Mouse (Mus musculus): Measurements from ENCODE around the gene Tmem135. TPM values are rescaled to one million over a fixed set of nuclear protein-coding genes. Genes with fewer than 3 reads are reported as not detected.

The Tmem135 gene
- total RNA-seq, 2 experiments from 2014 or later = 64.7 to 65.6 TPM

DNA sequence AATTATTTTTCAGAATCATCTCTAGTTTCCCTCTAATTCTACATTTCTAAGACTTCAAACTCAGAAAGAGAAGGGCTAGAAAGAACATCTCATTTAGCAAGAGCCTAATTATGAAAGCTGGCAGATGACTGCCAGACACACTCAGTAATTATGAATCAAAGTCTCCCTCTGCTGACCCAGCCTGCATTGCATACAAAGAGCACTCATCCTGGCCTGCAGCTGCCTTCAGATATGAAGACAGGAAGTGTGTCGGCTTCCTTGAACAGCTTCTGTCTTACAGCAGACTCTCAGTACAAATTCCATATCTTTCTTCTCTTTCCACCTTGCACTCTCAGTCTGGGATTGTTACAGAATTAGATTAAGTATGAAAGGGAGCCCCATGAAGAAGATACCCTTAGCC is 33.1 kb downstream of the Tmem135 start:
- Histone ChIP-seq H3K27ac (no peak overlapping the region), H3K4me3 (no peak overlapping the region)
- intact Hi-C loops (cut with DNase I) = no loop called here
- peak; percentile 51 for TF ChIP-seq CTCF (IDR thresholded peaks at IDR 0.05)
- DNase-seq (ENCODE audit: extremely low spot score in 1 of 2, low spot score in 2 of 2) = peak in 1 of 2 experiments; percentile 16

DNA sequence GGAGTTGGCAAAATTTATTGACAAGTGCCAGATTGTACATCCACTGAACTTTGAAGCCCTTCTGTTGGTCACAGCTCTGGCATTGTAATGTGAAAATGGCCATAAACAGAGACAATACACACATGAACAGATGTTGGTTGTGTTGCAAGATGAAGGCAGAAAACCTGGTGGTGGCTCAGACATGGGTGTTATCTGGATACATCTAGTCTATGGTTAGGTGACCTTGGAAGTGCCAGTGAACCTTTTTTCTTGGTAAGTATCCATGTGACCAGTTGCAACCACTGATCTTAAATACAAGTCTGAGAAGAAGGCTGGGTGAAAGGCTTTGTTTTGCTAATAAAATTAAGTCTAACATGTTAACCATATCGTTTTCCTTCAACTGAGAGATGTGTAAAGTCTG is 33.9 kb downstream of the Tmem135 start:
- intact Hi-C loops (cut with DNase I) = no loop called here
- Histone ChIP-seq H3K27ac (no peak overlapping the region), H3K4me3 (no peak overlapping the region)
- TF ChIP-seq CTCF (IDR thresholded peaks at IDR 0.05) = no peak
- DNase-seq (ENCODE audit: extremely low spot score in 1 of 2, low spot score in 2 of 2) = no peak

DNA sequence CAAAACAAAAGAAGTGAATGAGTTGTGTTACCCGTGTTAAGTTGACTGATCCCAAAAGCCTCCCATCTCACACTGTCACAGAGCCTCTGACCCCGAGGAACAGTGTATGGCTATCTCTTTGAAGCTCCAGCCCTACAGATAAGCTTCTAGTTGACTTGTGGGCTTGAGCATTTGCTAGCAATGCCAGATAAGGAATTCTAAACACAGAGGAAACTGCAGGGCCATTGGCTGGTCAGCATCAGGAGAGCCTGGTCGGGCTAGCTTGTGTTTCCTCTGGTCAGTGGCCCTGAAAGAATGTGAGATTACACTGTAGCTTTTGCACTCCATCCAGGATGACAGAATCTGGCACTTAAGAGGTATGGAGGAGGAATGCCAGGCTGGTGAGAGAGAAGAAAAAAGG is 36.4 kb downstream of the Tmem135 start:
- TF ChIP-seq CTCF (IDR thresholded peaks at IDR 0.05) = no peak
- intact Hi-C loops (cut with DNase I) = no loop called here
- DNase-seq (ENCODE audit: extremely low spot score in 1 of 2, low spot score in 2 of 2) = no peak
- H3K27ac ChIP-seq = no peak overlapping the region
- H3K4me3 ChIP-seq = no peak overlapping the region

DNA sequence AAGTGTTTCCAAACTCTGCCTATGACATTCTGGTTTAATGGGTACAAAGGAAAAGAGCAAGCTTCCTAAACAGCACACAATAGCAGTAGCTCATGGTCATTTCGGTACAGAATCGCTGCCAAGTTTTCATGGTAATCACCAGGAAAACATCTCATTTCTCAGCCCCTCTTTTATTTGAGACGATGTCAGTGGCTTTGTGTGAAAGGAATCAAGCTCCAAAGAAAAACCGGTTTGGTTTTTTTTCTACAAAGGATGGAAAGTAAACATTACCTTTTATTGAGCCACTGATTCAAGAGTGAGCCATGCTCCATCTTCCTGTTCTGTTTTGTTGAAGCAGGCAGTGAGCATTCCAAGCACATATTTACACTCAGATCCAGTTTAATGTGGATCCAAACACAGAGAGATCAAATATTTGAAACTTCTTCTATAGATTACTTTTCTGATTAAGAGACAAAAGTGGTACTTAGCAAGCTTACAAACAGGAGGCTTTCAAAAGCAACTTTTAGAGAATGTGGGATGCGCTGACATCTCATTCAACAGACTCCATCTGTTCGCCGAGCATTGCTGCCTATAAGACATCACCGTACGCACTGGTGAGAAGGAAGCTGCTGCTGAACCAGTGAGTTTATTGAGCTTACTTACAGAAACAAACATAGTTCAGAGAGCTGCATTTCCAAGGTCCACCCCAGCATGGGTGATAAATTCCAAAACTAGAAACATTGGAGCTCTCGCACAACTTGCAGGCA is 38.7 kb downstream of the Tmem135 start:
- no peak overlapping the region for H3K27ac ChIP-seq
- no peak for TF ChIP-seq CTCF (IDR thresholded peaks at IDR 0.05)
- peak in 1 of 2 experiments; percentile 26 for DNase-seq (ENCODE audit: extremely low spot score in 1 of 2, low spot score in 2 of 2)
- H3K4me3 ChIP-seq = no peak overlapping the region
- intact Hi-C loops (cut with DNase I) = no loop called here

DNA sequence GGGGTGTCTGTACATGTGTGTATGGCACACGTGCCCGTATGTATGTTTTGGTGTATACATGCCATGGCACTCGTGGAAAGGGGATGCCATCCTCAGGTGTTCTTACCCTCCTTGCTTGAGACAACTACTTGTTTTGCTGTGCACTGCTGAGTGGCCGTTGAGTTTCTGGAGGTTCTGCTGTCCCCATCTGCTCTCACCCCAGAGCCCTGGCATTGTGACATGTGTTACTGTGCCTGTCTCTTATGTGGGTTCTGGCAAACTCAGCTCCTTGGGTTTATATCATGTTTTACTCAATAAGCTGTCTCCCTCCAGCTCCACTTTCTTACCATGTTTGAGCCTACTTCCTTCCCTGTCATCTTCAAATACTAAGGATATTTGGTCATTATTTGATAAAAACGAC is 40.0 kb downstream of the Tmem135 start:
- no peak overlapping the region for H3K4me3 ChIP-seq
- intact Hi-C loops (cut with DNase I) = no loop called here
- H3K27ac ChIP-seq = no peak overlapping the region
- DNase-seq (ENCODE audit: extremely low spot score in 1 of 2, low spot score in 2 of 2) = no peak
- no peak for TF ChIP-seq CTCF (IDR thresholded peaks at IDR 0.05)

DNA sequence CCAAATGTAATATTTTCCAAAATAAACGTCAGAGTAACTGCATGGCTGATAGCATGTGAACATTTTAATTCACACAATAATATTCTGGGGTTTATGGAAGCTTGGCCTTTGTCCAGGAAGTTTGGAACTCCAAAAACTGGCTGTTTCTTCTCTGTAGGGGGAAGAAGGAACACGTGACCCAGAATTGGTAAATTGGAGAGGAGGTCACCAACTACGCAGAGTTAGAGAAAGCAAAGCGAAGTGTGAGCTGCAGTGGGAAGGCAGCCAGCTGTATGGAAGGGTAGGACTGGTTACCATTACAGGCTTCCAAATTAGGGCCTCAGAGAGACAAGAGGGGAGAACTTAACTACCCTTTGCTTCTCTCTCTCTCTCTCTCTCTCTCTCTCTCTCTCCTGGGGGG is 47.7 kb downstream of the Tmem135 start:
- TF ChIP-seq CTCF (IDR thresholded peaks at IDR 0.05) = no peak
- Histone ChIP-seq H3K4me3 (no peak overlapping the region), H3K27ac (no peak overlapping the region)
- intact Hi-C loops (cut with DNase I) = no loop called here
- DNase-seq (ENCODE audit: extremely low spot score in 1 of 2, low spot score in 2 of 2) = no peak

DNA sequence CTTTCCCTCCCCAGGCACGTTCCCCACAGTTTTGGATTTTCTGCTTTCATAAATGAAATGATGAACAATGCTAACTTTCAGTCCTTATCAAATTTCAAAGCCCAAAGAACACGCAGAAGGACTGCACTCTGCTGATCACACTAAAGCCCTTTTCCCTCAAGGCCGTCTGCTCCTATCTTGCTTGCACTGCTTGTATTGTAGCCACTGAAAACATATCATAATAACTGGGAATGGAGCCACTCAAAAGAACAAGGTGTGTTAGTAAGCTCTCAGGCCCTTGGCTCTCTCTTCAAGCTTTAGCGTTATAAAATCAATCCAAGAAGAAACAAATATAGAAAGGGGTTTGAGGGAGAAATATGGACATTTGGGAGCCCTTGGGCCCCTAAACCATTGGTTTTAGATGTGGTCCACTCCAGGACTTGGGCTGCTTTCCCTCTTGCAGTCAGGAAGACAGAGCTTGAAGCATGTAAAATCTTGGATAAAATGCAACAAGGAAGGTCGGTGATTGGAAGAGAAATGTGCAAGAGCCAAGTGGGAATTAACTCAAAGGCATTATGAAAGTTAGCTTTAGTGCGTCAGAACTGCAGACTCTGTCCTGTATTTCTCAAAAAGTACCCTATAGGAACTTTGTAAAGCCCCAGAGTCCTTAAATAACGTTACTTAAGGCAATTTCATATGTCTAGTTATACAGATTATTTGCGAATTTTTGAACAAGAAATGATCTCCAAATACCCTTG is 48.3 kb downstream of the Tmem135 start:
- TF ChIP-seq CTCF (IDR thresholded peaks at IDR 0.05) = no peak
- DNase-seq (ENCODE audit: extremely low spot score in 1 of 2, low spot score in 2 of 2) = no peak
- intact Hi-C loops (cut with DNase I) = no loop called here
- H3K4me3 ChIP-seq = no peak overlapping the region
- H3K27ac ChIP-seq = no peak overlapping the region

DNA sequence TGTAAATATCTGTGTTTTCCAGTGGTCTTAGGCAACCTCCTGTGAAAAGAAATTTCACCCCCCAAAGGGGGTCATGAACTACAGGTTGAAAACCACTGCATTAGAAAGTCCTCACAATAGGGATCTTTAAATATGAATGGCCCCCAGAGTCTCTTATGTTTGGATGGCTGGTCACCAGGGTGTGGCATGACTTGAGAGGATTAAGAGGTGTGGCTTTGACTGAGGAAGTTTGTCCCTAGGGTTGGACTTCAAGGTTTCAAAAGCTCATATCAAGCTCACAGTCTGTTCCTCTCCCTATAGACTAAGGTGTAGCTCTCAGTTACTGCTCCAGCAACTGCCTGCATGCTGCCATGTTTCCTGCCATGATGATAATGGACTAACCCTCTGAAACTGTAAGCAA is 62.0 kb downstream of the Tmem135 start:
- Histone ChIP-seq H3K27ac (no peak overlapping the region), H3K4me3 (no peak overlapping the region)
- intact Hi-C loops (cut with DNase I) = no loop called here
- no peak for TF ChIP-seq CTCF (IDR thresholded peaks at IDR 0.05)
- DNase-seq (ENCODE audit: extremely low spot score in 1 of 2, low spot score in 2 of 2) = no peak

DNA sequence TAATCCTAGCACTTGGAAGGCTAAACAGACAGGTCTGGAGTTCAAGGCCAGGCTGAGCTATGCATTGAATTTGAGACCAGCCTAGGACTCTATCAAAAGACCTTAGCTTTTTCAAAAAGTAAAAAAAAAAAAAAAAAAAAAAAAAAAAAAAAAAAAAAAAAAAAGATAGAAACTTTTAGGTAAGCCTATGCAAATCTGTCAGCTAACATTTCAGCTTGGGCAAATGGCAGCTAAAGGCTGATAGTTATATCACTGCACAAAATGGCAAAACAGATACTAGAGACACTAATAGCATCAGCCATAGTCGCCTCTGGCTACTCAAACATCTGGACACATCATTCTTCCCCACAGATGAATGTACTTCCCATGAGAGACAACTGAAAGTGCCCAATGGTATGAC is 64.2 kb downstream of the Tmem135 start:
- no peak for DNase-seq (ENCODE audit: extremely low spot score in 1 of 2, low spot score in 2 of 2)
- TF ChIP-seq CTCF (IDR thresholded peaks at IDR 0.05) = no peak
- intact Hi-C loops (cut with DNase I) = loop anchor here (5.0 kb wide), 1 partner anchor 73 kb away; no protein-coding TSS in a partner anchor
- no peak overlapping the region for H3K4me3 ChIP-seq
- H3K27ac ChIP-seq = no peak overlapping the region

DNA sequence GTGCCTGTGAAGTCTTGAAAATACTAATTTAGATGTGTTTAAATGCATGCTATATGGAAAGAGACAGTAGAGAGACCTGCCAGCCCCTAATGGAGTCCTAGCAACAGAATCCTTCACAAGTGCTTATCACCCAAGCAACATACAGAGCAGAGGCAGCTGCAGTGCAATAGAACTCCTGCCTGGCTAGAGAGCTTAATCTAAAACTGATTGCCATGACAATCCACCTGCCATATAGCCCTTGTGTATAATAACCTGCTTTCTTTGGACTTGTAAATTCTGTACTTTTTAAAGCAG is 64.9 kb downstream of the Tmem135 start:
- intact Hi-C loops (cut with DNase I) = loop anchor here (5.0 kb wide), 1 partner anchor 72 kb away; no protein-coding TSS in a partner anchor

DNA sequence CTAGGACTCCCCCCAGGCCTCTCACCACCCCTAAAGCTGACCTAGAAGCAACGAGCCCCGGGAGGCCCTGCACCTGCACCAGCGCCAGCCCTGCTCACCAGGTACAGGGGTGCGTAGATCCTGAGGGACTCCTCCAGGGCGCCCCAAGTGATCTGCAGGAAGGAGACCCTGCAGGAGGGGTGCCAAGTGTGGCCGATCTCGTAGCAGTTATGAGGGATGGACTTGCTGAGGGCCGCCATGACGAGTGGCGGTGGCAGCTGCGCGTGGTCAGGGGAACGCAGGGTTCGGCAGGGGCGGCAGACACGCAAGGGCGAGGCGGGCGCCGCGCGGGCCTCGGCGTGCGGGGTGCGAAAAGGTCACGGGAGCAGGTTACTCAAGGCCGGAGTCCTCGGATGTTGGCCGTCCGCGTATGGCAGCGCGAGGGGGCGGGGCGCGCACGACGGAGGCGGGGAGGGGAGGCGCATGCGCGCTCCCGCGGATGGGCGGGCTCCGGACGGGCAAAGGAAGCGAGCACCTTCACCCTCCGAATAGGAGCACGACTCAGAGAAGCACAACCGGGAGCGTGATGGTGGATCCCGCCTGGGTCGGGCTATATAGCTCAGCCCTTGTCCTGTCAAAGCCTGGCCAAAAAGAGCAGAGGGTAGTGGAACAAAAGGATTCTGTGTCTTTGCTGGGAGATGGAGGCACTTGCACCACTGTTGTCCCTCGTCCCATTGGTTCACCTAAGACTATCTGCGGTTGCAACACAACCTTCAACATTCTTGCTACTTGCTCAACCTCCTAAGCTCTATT is 65.5 kb downstream of the Tmem135 start:
- H3K4me3 ChIP-seq = peak overlapping the region; percentile 66
- no peak for TF ChIP-seq CTCF (IDR thresholded peaks at IDR 0.05)
- H3K27ac ChIP-seq = peak overlapping the region; percentile 95
- peak; percentile 94 to 95 for DNase-seq (ENCODE audit: extremely low spot score in 1 of 2, low spot score in 2 of 2)
- intact Hi-C loops (cut with DNase I) = loop anchor here (1.0 to 5.0 kb wide), 3 partner anchors 66 to 170 kb away; partner anchors contain the start of genes Fzd4 and Tmem135

More for the DNA sequence above, 64.9 kb downstream of the Tmem135 start:
- DNase-seq (ENCODE audit: extremely low spot score in 1 of 2, low spot score in 2 of 2) = no peak
- Histone ChIP-seq H3K27ac (peak overlapping the region; percentile 95), H3K4me3 (peak overlapping the region; percentile 66)
- no peak for TF ChIP-seq CTCF (IDR thresholded peaks at IDR 0.05)
